Mouse (Mus musculus) frontal cortex, adult 2 months (tissue): ENCODE measurements around the gene Ick. TPM values are rescaled to one million over a fixed set of nuclear protein-coding genes. Genes with fewer than 3 reads are reported as not detected.
A peak's percentile ranks its signal among the peaks of the same experiment; 100 is the strongest.

Experiments
- DNase-seq, 2 experiments: peaks; one replicate each; pipeline ENCODE4 v3.0.0; 2022; ENCODE audit warnings: low spot score in 1 of 2; ENCODE audit errors: extremely low spot score in 1 of 2
- polyA plus RNA-seq: library from polyadenylated mRNA; depleted of rRNA; stranded (reverse); fragments of >200 nt; gene quantifications from 2 replicates; pipeline ENCODE4 v1.2.3, GENCODE M21; 2012

Ick gene
- polyA plus RNA-seq, 1 experiment, result 16.2 TPM

DNA sequence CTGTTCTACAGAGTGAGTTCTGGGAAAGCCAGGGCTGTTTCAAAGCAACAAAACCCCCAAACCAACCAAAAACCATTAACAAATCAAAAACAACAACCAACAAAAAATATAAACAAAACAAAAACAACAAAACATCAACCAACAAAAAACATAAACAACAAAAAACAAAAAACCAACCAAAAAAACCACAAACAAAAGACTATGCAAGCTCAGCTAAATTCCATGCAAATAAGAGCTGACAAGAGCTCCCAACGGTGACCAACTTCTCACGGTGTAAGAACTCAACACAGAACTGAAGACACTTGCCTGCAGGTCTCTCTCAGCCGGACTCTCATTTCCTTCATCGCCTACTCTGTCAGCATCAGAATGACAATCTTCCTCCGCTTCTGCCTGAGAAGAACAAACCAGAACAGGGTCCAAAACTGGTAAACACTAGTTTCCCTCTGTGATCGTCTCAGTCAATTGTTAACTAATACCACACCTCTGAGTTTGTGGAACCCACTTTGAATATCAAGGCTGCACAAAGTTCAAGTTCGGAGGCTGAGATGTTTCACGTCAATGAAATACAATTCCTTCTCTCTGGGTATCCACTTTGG is 4.9 kb upstream of the Ick start:
- no peak for DNase-seq

DNA sequence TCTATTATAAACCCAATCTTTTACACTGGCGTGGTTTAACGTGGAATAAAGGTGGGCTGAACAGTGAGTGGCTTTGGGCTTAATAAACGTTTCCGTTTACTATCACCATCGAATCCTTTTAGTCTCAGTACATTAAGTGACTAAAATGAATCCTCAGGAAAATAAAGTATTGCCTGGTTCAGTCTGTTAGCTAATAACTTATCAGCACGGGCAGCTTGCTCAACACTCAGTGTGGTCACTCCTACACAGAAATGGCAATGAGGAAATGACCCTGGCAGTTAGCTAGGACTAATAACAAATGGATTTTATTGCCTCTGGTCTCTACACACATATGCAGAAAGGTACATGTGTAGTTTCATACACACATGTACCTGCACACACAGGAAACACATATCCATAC is 4.0 kb upstream of the Ick start:
- no peak for DNase-seq

DNA sequence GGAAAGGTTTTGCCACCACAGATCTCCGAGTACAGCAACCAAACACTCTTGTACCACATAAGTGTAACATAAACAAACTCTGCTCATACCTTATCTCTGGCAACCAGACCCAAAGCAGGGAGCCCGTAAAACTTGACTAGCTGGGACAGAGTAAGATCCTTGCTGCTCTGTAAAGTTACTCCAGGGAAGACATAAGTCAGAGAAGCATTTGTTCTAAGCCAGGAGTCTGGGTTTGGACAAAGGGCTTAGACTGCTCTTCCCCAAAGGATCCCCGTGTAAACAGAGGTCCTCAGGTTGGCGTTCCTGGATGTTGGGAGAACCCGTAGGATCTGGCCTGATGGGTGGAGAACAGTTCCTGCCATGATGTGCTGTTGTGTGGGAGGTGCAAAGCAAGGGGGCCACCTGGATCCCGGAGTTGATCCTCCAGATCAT is 3.5 kb upstream of the Ick start:
- DNase-seq, result no peak

DNA sequence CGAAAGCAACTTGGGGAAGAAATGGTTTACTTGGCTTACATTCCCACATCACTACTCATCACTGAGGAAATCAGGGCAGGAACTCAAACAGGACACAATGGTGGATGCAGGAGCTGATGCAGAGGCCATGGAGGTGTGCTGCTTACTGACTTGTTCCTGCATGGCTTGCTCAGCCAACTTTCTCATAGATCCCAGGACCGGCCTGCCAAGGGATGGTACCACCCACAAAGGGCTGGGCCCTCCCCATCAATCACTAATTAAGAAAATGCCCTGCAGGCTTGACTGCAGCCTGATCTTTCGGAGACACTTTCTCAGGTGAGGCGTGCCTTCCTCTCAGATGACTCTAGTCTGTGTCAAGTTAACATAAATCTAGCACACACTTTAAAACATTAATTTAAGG is 2.2 kb upstream of the Ick start:
- DNase-seq, result no peak

DNA sequence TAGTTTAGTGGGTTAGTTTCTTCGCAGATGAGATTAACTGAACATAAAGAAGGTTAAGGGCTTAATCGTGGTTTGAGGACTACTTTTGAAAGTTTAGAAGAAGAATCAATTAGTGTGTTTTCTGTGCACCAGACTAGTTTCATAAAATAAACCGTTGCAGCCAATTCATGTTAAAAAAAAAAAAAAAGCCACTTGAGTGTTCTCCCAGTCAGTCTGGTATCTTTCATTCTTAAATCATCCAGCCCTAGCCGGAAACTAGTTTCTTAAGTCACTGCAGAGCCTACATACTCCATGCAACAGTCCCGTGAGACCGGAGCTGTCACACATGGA is 1.4 kb upstream of the Ick start:
- DNase-seq, result no peak

DNA sequence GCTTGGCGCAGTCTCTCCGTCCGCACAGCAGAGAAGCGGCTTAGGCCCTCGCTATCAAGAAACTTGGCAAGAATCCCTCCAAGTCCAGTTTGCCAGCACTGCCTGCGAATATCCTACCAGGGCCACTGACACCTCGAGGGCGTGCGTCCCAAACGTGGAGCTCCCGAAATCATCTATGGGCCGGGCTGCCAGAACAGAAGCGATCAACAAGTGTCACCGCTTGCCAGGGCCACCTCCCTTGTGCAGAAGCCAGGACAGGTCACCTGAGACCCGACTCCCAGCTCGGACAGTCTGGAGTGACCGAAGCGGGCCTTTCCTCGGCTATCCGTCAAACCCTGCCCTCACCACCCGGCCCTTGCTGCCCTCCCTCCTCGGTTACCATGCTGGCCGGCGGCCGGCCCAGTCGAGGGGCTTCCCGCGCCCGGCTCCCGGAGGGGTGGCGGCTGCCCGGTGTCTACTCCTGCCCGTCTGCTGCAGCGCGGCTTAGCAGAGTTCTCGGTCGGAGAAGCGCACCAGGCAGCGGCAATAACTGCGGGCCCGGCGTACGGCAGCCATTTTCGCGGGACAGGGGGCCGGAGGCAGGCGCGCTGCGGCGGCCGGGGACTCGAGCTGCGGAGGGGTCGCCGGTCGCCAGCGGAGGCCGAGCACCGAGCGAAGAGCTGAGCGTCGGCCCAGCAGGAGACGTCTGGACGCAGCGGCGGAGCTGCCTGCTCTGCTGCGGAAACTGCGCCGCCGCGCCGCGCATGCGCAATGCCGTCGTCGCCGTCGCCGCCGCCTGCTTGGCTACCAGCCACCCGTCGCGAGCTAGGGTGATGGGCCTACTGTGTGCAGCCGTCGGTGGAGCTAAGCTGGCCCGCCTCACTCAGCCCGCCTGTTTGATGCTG is 838 bp upstream of the Ick start:
- DNase-seq, result peak; percentile 29 to 83

DNA sequence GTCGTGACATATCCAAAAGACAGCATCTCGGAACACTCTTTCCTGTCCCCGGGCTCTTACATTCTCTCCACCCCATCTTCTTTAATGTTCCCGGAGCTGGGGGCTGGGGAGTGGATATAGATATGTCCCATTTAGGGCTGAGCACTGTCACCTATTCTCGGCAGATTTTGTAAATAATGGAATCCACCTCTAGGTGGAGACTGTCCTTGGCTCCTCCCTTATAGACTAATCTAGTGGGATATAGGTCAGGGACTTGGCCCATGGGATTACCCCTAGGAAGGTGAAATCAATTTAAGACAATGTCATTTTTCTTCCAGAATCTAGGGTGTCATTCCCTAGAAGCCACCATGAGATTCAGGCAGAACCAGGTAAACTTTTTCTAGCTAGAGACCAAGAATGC is 664 bp downstream of the Ick start:
- DNase-seq, result no peak

DNA sequence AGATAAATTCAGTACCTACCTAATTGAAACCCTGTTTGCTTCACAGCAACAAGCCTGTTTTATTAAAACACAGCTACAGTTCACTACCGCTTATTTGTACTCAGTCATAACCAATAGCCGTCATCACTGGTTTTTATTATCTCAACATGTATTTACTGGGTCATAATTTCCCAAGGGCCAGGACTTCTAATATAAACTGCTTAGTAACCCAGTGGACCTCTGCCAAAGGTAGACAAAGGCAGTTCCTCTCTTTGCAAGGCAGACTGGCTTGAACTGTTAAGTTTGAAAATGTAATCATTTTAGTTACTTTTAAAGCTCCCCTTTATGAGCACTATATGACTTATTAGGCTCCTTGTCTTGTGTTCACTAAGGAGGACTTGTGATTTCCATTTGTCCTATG is 2.5 kb downstream of the Ick start:
- no peak for DNase-seq

DNA sequence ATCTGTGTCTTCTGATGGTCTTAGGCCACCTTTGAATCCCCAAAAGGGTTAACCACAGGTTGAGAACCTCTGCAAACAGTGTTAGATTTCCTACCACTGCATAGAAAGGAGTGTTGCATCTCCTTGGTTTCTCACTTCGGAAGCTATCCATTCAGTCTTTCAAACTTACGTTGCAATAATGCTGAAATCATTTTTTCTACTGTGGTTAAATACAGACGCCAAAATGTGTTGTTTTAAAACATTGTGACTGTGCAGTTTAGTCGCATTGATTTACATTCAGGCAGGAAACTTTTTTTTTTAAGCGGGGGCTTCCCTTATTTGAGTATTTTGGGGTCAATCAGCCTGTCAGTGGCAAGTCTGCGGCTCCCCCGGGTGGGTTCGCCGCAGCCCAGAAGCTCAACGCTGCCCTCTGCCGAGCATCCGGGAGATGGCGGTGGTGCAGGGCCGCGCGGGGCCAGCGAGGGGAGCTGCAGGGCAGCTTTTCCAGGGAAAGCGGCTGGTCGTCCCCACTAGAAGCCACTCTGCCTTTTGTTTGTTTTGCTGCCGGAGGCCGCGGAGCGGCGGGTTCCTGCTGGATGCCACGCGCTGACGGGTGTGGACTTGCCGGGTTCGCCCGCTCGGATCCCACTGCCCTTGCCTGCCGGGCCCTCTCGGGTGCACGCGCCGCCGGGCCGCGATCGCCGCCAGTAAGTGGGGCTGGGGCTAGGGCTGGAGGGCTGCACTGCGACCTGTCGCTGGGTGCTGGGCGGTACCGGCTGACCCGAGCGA is 4.0 kb downstream of the Ick start:
- peak; percentile 65 to 95 for DNase-seq

DNA sequence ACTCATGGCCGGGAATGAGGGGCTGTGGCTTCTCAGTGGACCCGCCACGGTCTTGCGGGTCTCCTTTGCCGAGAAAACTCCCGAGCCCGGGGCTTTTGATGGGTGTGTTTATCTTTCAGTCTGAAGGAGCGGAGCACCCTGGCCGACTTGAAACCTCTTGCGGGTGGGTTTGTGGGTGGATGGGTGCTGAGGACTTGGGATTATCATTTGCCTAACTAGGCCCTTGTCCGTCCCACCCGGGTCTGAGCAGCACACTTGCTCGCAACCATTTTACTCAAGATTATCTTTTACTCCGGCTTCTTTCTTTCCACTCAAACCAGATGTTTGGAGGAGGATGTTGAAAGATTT is 4.5 kb downstream of the Ick start:
- DNase-seq, result no peak

DNA sequence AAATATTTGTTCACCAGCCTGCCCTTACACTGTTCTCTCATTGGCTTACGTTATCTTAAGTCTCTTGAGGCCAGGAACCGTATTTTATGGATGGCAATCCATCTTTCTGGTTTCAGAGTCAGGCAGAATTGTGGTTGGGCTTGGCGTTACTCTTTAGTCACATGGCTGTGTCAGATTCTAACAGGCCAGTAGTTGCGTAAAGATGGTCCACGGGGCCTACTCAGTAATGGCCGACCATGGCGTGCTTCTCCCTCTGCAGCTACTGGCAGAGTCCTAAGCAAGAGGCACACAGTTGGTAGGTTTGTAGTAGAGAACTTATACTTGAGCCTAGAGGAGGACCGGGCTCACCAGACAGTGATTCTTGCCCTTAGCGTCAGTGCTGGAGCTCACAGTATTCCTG is 6.8 kb downstream of the Ick start:
- DNase-seq, result no peak

DNA sequence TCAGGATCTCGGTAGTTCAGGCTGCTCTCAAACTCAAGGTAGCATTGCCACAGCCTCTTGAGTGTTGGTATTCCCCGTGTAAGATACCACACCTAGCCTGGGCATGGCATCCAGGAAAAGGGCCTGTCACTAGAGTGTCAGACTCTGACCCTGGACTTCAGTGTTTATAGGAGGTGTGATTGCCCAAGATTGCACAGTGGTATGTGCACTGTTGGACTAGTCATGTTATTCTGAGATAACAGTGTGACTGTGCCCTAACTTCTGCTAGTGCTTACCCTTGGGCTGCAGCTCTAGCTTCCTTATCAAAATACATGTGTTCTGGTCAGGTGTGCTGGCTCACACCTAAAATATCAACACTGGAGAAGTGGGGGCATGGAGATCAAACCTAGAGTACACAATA is 8.7 kb downstream of the Ick start:
- no peak for DNase-seq

DNA sequence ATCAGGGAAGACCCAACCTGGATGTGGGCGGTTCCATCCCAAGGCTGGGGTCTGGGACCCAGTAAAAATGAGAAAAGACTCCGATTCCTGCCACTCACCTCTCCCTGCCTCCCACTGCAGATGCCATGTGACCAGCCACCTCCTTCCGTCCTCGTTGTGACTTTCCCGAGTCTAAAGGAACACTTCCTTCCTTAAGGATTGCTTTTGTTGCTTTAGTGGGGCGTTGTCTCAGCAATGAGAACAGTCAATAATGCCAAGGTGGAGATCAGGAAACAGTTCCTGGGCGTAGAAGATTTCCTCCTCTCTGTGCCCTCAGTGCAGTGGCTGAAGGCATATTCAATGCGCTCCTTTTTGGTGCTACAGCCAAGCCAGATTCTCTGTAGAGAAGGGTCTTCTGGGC is 12.4 kb downstream of the Ick start:
- DNase-seq, result no peak

DNA sequence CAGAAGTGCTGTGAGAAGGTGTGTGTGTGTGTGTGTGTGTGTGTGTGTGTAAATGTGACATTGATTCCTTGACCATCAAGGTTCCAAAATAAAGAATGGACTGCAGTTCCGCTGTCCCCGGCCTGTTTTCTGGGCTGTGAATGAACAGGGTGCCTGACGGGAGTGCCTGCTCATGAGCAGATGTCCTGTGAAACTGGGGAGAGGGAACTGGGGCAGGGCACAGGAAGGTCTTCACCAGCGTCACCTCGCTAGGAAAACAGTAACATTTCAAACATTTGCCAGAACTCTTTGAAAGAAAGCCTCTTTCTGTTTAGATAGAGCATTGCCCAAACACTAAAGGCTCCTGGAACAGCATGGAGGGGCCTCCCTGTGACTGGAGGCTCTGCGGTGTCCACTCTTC is 13.0 kb downstream of the Ick start:
- no peak for DNase-seq

DNA sequence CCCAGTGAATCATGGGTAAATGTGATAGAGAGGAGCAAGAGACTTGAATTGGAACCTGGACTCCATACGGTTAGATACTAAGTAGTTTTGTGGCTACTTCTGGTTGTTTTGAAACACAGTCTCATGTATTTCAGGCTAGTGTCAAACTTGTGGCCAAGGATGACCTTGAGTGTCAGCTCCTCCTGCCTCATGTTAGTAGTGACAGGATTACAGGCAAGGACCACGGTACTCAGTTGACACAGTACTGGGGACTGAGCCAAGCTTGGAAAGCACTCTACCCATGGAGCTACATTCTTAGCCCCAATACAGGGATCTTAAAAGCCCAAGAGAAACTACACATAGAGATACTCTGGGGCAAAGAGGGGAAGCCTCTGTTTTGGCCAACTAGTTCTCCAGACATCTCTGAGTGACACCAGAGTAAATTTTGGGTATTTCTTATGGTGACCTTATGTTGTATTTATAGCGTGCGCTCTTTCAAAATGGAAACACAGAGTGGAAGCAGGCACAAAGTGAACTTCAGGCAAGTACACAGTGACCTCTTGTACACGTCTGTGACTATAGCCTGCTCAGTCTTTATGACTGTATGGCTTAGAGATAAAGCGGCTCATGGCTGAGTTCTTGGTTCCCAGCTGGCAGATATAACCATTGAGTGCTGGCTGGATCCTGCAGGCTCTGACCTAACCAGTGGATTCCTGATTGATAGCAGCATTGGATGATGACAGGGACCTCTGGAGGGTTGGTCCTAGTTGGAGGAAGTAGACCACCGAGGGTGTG is 14.1 kb downstream of the Ick start:
- no peak for DNase-seq

DNA sequence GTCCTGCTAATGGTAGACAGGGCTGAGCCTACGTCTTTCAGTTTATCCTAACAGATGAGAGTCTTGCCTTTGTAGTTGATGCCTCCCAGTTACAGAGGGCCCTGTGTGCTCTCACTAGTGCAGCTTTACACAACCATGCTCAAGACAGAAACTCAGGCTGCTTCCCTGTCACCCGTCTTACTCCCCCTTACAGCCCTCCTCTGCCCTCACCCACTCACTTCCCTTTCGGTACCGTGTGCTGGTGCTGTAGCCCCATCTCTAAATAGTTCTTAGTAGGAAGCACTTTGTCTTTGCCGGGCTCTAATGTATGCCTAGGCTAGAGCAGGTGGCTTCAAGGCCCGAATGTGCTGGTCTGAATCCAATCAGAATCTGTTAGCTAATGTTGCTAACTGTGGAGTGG is 15.3 kb downstream of the Ick start:
- no peak for DNase-seq

DNA sequence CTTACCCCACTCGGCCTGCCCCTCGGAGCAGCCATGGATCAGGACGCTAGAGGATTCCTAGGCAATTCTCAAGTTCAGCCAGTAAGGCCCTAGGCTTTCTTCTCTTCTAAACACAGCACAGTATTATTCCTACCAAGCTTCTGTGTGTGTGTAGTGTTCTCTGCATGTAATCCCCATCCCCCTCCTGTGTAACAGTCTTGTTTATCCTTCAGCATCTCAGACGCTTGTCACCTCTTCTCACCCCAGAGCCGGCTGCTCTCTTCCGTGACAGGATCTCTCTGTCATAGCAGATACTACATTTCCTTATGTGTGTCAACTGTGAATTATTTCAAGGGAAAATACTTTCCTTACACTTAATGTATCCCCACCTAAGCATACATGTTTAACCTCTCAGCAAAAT is 17.0 kb downstream of the Ick start:
- no peak for DNase-seq

DNA sequence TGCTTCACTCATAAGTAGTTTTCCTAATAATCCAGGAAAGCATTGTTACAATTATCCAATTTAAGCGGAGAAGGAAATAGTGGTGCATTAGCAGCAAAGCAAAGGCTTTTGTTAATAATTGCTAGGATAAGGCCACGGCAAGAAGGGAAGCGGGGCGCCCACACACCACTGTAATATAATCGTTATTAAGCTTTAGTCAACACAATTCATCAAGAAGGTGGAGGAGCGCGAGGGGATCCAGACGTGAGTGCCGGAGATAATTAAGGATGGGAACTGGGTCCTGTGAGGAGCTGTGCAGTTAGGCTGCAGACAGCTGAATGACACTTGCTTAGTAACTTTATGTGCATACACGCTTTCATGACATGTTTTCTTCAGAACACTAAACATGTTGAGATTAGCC is 17.7 kb downstream of the Ick start:
- no peak for DNase-seq

DNA sequence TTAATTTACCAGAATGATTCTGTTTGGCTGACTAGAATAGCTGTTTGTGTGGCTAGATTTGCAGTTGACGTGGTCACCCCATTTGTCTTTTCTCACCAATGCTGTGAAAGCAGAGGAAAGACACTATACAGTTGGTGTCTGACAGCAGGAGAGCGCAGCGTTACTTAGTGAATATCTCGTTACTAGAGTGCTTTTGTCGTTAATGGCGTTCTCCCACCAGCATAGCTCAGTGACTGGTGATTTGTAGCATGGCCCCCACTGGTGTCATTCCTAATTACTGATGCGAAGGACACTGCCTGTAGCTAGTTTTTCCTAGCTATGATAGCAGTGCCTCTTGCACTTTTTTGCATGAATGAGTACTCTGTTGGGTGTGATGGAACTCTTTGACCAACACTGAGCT is 26.7 kb downstream of the Ick start:
- DNase-seq, result no peak

DNA sequence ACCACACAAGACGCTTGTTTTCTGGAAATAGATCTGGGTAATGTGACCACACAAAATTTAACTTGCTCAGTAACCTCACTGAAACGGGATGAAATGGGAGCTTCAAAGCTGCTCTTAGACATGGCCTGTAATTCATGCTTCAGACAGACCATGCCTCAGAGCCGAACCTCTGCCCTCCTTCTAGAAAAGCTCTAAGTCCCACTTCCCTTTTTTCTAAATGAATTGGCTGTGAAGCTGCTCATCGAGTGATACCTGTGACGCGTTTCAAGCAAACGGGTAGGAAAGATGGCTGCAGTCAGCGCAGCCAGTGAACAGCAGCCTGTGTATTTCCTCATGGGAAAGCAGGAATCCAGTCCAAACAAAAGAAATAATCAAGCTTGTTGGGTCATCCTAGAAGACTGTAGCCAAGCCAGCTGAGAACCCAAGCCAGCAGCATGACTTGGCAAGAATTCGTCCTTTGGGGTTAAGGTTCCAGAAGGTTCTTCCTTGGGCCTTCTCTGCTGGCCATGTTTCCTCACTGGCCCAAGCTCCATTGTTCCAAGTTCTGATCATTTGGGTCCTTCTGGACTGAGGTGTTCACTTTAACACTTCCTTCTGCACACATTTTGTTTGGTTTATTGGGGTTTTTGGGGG is 29.2 kb downstream of the Ick start:
- no peak for DNase-seq

DNA sequence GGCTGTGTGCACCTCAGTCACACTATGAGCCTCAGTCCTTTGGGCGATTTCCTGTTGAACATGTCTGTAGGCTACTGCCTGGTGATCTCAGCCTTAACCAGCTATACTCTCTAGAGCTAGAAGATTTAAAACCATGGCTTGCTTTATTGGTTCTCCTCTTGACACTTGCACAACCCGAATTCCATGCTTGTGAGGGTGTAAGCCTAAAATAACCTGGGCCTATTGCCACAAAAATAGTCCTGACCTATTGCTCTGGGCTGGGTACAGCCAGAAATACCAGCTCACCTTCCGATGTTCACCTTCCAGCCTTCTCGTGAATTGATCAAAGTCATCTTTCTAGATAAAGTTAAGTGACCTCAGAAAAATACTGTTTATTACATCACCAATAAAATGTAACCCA is 30.5 kb downstream of the Ick start:
- DNase-seq, result no peak
